Mouse (Mus musculus) retina, postnatal 1 day (tissue): ENCODE data around the gene Rictor.

ENCODE experiments used
- DNase-seq: peaks from one replicate; pipeline ENCODE4 v3.0.0-alpha.2; 2012

Gene Rictor

DNA sequence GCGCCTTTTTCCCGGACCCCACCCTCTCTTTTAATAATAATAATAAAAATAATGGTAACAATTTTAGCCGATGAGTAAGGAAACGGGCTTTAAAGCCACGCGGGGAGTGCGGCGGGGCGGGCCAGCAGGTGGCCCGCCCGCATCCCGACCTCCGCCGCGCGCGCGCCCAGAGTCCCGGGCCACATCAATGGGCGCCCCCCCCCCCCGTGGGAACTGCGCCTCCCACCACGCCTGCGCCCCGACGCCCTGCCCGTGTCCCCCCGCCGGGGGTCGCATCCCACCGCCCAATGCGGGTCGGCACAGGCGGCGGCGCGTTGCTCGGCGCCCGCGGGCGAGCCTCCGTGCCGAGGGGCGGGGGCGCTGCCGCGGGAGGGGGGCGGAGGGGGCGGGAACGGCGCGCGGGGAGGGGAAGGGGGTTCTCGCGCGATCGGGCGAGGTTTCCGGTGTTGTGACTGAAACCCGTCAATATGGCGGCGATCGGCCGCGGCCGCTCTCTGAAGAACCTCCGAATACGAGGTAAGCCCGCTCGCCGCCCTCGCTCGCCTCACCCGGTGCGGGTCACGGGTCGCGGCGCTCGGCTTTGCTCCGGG, at the start of gene Rictor:
Gene Rictor, plus strand, starts transcription at position 444 of the 590 bp plus-strand sequence.
- peak; percentile 91 for DNase-seq

DNA sequence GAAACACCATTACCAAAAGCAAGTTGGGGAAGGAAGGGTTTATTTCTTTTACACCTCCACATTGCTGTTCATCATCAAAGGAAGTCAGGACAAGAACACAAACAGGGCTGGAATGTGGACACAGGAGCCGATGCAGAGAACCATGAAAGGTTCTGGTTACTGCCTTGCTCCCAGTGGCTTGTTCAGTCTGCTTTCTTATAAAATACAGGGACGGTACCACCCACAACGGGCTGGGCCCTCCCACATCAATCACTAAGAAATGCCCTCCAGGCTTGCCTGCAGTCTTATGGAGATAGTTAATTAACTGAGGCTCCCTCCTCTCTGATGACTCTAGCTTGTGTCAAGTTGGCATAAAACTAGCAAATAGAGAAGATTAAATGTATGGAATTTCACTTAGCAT, 46.2 kb upstream of the Rictor start:
- DNase-seq: no peak

DNA sequence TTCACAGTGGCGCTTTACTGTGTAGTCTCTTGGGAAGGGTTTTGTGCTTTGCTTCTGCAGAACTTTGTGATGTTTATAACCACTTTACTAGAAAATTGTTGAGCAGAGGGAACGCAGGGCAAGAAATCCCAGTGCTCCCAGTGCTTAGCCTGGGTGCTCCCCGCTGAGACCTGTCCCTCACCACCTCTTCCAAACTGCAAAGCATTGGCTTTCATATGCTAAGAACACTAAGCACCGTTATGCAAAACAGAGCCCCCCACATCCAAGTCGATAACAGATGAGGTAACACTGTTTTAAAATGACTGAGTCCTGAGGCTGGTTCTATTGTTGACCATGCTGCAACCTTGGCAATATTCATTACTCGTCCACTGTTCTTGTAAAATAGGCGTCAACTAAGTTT, 44.2 kb upstream of the Rictor start:
- DNase-seq: no peak

DNA sequence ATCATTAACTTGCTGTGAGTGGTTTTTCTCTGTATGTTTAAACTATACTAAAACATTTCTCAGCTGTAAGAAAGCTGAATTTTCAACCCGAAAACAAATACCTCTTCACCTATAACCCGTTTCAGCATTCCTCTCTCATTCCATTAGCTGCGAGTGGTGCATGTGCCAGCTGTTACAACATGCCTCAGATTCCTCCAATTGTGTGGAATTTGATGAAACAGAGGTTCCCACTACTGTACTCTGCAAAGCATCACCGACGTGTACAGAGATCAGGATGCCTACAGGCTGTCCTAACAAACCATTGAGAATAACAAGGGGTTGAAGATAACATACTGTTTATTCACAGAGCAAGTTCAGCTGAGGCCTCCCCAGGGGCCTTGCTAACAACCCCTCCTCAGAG, 42.1 kb upstream of the Rictor start:
- DNase-seq: no peak

DNA sequence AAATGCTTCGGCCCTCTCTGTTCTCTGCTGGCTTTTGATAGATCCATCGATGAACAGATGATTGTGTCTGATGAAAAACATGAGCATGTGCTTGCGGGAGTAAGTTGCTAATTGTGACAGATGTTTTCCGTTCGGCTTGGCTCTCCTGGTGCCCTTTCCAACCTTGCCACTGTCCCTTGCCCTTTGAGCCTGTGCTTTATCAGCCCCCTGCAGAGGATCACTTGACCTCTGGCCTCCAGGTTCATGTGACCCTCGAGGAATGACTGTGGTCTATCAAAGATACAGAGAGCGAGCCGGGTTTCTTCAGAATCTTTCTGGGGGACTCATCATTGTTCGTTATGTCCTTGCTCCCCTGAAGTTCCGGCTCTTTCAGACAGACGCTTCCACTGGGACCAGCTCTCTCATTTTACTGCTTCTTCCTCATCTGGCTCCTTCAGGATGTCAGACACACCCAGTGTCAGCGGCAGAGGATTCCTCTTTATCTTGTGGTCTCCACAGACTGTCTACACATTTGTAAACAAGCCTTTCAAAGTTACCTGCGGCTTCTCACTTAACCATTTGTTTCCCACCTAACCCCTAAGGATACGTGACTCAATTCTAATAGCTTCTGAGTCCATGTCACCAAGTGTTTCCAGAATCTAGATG, 39.3 kb upstream of the Rictor start:
- DNase-seq: no peak

DNA sequence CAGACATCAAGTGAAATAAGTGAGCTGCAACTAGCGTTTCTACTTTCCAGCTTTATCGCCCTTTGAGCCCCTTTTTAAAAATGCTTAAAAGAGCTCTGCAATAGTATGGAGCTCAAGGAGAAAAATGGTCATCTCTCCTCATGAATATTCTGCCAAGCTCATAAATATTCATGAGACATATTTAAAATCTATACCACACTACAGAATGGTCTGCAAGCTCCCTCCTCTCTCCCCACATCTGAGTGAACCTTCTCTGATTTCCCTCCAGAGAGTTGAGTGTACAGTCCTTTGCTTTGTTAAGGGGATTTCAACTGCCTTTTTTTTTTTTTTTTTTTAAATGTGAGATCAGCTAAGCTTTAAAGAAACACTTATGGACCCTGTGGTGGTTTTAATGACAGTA, 29.7 kb upstream of the Rictor start:
- no peak for DNase-seq

DNA sequence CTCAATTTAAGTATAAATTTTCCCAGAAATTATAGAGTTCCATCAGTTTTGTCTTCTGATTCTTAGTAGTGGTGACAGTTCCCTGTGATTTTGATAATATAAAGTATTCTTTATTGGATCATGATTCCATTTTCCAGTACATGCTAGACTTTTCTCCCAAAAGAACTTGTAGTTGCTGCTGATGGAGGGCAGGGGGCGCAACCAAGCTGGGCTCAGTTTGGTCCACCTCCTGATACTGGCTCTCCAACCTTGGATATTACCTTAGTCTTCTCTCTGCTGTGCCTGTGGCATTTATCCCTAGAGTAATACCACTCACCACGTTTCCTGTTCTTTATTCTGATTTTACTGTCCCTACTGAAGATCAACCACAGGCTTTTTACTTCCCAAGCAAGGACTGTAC, 6.0 kb upstream of the Rictor start:
- DNase-seq: no peak

DNA sequence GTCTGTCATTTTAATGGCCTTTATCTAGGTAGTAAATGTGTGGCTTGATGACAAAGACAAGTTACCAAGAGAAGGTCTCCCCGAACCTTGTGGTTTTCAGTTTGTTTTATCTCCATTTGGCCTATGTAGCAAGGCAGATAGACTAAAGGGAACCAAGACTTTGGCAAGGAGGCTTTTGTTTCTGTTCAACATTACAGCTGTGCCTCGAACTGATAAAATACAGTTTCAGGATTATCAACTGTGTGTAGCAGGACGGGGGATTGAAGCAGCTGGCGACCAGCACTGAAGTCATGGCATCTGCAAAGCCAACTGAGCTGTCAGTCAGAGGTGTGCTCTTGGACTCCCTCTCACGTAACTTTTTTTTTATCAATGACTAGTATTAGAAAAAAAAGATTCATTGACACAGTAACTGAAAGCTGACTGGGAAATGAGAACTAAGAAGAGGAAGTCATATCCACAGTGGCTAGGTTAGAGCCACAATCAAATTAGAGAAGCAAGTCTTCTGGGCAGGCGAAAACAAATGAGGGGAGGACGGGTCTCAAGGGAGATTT, 2.8 kb upstream of the Rictor start:
- DNase-seq: no peak

DNA sequence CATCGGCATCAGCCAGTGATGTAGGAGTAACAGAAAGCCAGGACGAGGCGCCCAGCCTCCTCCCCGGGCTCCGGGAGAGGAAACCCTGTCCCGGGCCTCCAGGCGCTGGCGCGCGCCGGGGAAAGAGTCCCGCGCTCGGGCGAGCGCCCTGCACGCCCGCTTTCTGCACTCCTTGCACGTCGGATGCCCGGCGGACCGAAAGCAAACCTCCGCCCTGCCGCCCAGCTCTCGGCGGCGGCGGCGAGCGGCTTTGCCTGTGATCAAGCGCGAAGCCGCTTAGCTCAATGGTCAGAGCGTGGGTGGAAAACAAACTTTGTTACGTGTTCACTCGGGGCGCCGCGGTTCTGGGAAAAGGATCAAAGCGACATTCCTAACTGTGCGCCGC, 636 bp upstream of the Rictor start:
- DNase-seq: peak; percentile 87

DNA sequence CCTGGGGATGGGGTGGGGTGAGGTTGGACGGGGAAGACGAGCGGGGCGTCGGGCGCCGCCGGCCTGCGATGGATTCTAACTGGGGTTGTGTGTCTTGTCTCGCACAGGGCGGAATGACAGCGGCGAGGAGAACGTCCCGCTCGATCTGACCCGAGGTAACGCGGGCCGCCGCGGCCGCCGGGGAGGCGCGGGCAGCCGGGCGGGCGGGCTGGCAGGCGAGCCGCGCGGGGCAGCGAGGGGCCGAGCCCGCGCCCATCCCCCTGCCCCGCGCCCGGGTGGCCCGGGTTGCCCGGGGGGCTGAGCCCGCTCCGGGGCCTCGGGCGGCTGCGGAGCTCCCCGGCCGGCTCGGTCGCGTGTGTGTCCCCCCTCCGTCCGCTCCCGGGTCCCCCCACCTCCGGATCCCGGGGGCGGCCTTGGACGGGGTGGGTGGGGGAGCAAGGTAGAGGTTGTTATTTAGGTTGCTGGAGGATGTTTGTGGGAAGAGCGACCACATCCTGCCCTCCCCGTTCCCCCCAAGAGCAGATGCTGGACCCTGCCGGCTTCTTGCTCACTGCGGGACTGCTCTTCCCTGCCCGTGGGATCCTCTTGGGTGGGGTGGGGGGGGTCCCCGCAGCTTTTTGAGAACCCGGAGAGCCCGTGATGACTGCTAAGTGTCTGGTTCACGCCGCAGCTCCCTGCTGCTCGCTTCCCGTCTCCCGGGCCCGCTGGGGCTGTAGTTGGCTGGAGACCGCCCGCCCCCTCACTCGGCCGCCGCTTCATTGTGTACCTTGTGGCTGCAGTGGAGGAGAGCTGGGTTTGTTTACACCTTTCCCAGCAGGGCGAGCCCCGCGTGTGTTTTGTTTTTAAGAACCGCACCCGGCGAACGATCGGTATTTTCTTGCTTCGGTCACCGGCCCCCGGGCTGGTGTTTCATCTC, 605 bp downstream of the Rictor start:
- DNase-seq: peak; percentile 34

DNA sequence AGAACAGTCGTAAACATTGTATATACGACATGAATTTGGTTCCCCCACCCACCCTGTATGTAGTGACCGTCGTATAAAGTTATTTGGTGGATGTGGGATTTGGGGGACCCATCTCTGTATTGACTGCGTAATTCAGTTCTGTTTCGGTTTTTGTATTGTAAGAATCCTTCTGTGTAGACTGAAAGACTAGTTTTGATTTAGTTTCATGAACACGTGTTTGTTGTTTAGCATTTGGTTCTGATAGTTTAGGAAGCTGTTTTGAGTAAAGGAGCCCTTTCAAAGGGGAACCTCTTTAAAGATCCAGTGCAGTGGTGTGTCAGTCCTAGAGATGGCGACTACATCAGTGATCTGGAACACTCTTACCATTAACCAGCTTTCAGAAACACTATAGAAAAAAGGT, 1.4 kb downstream of the Rictor start:
- DNase-seq: no peak

DNA sequence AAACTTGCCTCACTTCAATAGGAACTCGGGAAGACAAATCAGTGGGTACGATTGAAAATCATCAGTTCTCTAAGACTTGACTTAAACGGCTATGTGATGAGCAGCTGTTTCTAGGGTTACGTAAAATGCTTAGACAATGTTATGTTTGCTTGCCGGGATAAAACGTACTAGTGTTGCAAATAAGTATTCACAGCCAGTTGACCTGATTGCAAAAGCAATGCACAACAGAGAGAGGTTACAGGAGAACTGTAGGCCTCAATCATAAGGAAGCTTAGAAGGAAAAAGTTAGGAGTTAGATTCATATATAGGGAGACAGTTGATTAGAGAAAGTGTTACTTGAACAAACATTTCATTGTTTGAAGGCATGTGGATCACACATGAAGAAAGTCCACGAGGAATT, 2.2 kb downstream of the Rictor start:
- no peak for DNase-seq

DNA sequence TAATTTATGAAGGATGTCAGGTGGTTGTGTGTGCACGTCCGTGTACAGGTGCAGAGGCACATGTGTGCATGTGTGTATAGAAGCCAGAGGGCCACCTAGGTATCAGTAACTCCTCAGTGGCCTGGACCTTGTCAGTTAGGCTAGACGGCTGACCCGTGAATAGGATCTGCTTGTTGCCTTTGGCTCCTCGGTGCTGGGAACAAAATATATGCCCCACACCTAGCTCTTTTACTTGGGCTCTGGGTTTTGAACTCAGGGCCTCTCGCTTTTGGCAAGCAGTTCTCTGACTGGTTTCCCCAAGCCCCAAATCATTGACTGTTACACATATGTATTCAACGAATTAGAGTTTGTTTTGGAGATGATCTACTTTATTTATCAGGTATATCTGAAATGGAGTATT, 3.0 kb downstream of the Rictor start:
- DNase-seq: no peak

DNA sequence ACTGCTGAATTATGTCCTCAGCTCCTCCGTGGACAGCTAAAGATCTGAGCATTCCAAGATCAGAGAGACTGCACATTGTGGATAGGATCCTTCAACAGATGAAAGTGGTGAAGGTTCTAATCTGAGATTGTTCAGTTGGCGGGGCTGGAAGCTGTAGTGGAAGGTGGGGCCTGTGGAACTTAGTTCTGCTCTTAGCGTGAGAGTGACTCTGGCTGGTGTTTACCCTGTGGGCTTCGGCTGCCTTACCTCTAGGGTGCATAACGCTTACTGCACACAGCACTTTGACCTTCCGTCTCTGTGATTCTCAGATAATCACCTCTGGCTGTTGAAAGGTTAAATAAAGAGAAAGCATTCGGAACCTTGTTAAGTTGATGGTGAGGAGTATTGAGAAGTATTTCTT, 6.6 kb downstream of the Rictor start:
- DNase-seq: no peak

DNA sequence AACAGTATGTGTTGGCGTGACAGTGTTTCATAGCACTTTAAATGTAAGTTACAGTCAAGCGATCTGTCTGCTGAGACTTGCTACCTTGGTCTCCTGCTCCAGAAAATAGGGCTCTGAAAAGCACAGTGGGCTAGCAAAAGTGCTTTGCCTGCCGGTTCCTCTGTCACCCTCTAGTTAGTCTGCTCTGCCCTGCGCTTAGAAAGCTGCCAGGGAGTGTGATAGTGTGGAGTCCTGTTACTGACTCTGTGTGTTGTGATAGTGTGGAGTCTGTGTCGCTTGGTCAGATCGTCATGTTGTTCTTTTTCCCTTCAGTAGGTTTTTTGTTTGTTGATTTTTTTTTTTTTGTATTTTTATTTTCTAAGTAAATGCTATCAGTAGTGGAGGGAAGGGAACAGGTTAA, 7.1 kb downstream of the Rictor start:
- DNase-seq: no peak

DNA sequence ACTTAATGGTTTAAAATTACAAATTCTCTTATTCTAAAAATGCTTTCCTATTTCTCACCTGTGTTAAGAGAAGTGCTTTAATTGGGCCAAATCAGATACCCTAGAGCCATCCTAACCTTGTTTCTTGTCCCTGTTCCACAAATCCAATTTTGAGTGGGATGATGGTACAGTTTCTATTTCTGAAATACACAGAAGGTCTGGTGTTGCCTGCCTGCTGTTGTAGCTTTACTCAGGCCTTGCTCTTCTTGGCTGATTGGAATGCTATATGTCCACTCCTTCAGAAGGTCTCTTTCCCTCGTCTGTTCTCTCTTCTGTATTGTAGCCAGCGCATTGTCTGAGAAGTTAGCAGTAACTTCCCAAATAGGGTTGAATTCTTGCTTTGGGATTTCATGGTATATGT, 13.2 kb downstream of the Rictor start:
- DNase-seq: no peak

DNA sequence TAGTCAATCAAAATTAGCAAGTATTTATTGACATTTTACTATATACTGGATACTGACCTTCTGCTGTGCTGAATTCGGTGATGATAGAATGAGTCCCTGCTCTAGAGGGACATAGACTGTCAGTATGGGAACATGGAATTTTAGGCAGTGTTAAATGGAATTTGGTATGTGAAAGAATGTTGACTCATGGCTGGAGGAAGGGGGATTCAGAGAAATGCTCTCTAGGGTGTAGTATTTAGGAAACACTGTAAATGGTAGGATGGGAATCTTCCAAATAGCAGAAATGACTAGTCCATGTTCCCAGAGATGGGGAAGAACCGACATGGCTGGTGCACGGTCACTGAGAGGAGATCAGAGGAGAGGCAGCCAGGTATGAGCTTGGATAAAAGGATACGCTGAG, 13.6 kb downstream of the Rictor start:
- DNase-seq: no peak

DNA sequence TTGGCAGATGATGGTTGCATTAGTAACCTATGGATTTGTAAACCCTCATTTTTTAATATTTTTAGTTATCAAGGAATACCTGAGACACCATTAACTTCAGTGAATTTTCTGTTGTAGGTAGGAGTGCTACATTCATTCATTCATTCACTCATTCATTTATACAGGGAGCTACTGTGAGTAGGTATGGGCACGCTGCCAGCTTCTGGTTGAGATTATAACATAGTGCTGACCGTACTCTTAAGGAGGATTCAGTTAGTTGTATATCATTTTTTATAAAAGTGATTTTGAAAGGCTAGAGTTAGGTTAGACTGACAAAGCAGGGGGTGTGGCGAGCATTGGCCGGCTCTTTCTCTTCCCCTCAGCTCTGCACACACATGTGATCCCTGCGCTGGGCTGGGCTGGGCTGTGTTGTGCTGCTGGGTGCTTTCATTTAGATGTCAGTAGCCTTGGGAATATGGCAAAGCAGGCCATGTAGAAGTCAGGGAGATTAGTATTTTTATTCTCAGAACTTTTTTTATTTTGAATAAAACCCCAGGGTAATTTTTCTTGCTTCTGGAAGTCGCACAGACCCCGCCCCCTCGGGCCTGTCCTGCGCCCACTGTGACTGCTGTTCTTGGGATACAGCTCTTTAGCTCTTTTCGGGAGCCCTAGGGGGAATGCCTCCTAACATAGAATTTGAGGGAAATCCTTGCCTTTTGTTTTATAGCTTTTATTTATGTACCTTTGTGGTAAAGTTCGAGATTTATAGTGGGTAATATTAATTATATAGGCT, 14.4 kb downstream of the Rictor start:
- no peak for DNase-seq

DNA sequence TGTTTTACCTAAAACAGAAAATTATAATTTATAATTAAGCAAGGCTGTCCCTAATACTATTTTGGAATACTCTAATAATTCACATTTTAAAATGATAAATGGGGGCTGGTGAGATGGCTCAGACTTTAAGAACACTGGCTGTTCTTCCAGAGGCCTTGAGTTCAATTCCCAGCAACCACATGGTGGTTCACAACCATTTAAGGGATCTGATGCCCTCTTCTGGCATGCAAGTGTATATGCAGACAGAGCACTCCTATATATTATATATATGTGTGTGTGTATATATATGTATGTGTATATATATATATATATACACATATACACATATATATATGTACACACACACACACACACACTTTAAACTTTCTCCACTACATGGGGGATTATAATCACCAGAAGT, 15.2 kb downstream of the Rictor start:
- DNase-seq: no peak

DNA sequence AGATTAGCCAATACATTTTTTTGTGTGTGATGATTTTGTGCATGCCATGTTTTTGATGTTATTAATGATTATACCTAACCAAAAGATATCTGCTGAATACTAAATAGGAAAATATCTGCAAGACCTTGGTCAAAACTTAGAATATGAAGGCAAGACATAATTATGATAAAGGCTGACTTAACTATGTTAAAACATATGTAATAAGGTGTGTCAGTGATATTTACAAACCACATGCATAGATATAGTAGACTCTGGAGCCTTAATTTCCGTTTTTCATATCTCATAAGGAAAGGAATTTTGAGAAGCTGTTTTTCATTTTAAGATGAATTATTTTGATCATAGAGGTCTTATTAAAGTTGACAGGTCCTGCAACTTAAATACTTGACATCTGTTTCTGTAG, 16.3 kb downstream of the Rictor start:
- no peak for DNase-seq

DNA sequence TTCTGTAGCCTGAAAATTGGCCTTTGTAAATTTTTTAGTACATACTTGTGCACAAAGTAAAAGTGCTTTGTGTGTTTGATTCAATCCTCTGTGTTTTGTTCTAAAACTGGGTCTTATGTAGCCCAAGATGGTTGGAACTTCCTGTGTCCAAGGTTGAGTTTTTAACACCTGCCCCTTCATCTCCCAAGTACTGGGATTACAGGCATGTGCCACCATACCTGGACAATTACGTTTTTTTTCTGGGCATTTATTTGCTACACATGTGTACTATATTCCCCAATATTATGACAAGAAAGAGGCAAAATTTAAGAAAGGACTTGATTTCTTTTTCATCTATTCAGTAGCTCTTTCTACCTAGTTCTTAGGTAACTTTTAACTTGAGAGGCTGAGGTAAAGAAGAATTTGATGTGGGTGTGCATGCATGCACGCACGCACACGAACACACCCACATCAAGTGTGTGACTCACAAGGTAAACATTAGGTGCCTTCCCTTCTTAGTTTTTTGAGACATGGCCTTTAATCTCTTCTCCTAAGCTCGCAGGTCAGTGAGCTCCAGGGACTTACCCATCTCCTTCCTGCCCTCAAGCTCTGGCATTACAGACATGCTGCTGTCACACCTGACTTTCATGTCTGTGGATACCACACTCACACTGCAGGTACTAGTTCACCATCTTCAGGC, 18.1 kb downstream of the Rictor start:
- DNase-seq: no peak

DNA sequence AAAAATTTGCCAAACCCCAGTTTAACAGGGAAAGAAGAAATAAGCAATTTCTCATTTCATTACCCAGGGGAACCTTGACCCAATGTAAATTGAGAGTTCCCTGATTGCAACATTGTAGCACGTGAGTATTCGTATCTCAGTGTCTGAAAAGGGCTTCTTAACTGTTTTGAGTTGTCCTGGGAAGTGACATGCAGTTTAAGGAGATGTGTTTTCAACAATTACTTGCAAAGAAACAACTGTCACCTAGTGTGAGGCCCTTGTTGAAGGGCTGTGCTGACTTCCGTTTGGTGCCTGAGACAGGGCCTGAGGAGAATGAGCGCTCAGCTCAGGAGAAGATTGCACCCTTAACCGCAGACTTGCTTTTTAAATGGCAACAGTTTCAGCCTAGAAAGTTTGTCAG, 24.9 kb downstream of the Rictor start:
- no peak for DNase-seq

DNA sequence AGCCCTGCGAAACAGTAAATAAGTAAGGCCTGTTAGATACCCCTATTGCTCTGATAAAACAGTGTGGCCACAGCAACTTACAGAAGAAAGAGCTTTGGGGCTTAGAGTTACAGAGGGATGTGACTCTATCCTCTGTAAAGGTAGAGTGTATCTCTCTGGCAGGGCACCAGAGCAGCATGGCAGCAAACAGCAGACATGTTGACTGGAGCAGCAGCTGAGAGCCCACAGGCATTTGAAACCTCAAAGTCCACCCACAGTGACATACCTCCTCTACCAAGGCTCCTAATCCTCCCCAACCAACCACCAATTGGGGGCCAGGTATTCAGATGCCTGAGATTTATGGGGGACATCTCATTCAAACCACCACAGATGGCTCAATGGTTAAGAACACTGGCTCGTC, 31.0 kb downstream of the Rictor start:
- DNase-seq: no peak
